ENCODE assay signal across 7 mouse cellular contexts in genomic region chr10:127514111-127514698, GRCm38 (mm10). TPM values are rescaled to one million over a fixed set of nuclear protein-coding genes. Genes with fewer than 3 reads are reported as not detected.
DNase-seq lines count a peak whose midpoint lies in the region; ATAC-seq lines count a peak whose summit lies in the region.

No protein-coding gene starts in this region.

- H3K36me3 ChIP-seq in megakaryocyte, embryonic 14.5 days (replicated peaks; ENCODE audit: low read length): peaks cover 30% of the 10 kb centered on the region
- H3K36me3 ChIP-seq in heart, embryonic 16.5 days (ENCODE audit: control insufficient read depth, insufficient read depth): peaks cover 17% of the 10 kb centered on the region
- H3K36me3 ChIP-seq in liver, embryonic 13.5 days: peaks cover 24% of the 10 kb centered on the region

- H3K9ac ChIP-seq in heart, embryonic 16.5 days (ENCODE audit: low read length): no peak overlapping the region
- H3K9ac ChIP-seq in liver, embryonic 13.5 days: peak overlapping the region; percentile 60

- 20% methylated on average over 13 of the region's 13 CpGs for WGBS in heart, embryonic 16.5 days
- WGBS in liver, embryonic 13.5 days (ENCODE audit: insufficient replicate concordance): 6% methylated on average over 13 of the region's 13 CpGs

- H3K4me1 ChIP-seq in megakaryocyte, embryonic 14.5 days: peaks cover 72% of the 10 kb centered on the region
- H3K4me1 ChIP-seq in heart, embryonic 16.5 days (ENCODE audit: control insufficient read depth, insufficient read depth, low read length): peaks cover 47% of the 10 kb centered on the region
- H3K4me1 ChIP-seq in liver, embryonic 13.5 days (replicated peaks): peaks cover 71% of the 10 kb centered on the region

- H3K9me3 ChIP-seq in megakaryocyte, embryonic 14.5 days: no peaks in the 10 kb centered on the region
- H3K9me3 ChIP-seq in heart, embryonic 16.5 days (replicated peaks; ENCODE audit: control insufficient read depth, low read length): no peaks in the 10 kb centered on the region
- H3K9me3 ChIP-seq in liver, embryonic 13.5 days (replicated peaks): no peaks in the 10 kb centered on the region

- H3K4me3 ChIP-seq in megakaryocyte, embryonic 14.5 days (replicated peaks): peak overlapping the region; percentile 89
- H3K4me3 ChIP-seq in heart, embryonic 16.5 days (ENCODE audit: low read length): peak overlapping the region; percentile 34; the same call in 1 of the 2 replicates
- H3K4me3 ChIP-seq in liver, embryonic 13.5 days (replicated peaks): peak overlapping the region; percentile 46

- ATAC-seq in megakaryocyte, adult 5-6 weeks (ENCODE audit: poor library complexity, severe bottlenecking): no peak
- ATAC-seq in heart, embryonic 16.5 days (replicated peaks; ENCODE audit: extremely low read depth, insufficient read depth, low FRiP score): no peak
- no peak for ATAC-seq in liver, embryonic 13.5 days (ENCODE audit: low read depth)
- no peak for ATAC-seq in monocyte, adult 5-6 weeks (replicated peaks; ENCODE audit: insufficient number of reproducible peaks, low FRiP score, low TSS enrichment, poor library complexity, severe bottlenecking)

- peaks cover 66% of the 10 kb centered on the region for H3K27me3 ChIP-seq in megakaryocyte, embryonic 14.5 days (replicated peaks)
- H3K27me3 ChIP-seq in heart, embryonic 16.5 days (ENCODE audit: control insufficient read depth, insufficient read depth, low read length): peaks cover 47% of the 10 kb centered on the region
- peaks cover 88% of the 10 kb centered on the region for H3K27me3 ChIP-seq in liver, embryonic 13.5 days

- H3K27ac ChIP-seq in heart, embryonic 16.5 days (ENCODE audit: low read length): no peak overlapping the region
- H3K27ac ChIP-seq in liver, embryonic 13.5 days: no peak overlapping the region

- DNase-seq in liver, embryonic 13.5 days: no peak
- DNase-seq in spleen, adult 12 weeks (ENCODE audit: low spot score): no peak
- no peak for DNase-seq in adrenal gland, adult 8-10 months

- peak overlapping the region; percentile 94 for H3K4me2 ChIP-seq in heart, embryonic 16.5 days (ENCODE audit: low read depth, low read length)
- peak overlapping the region; percentile 73 for H3K4me2 ChIP-seq in liver, embryonic 13.5 days

RNA-seq across cellular contexts. Expression of gene Ndufa4l2, which starts 0.6 kb away (rescaled TPM):
- polyA plus RNA-seq in megakaryocyte, embryonic 14.5 days (2012; ENCODE audit: insufficient read depth, low replicate concordance): 0.23 and 5.2 TPM in 2 replicates
- not detected in 2 replicates for total RNA-seq in megakaryocyte, adult 5-6 weeks (2015)
- not detected in 2 replicates for total RNA-seq in megakaryocyte, adult 5-6 weeks (2017)
- 59.8 and 72.0 TPM in 2 replicates for polyA plus RNA-seq in heart, embryonic 16.5 days (2015; fragmentation: Nextera tagmentation; extraction: Ambion mirVana)
- 1.9 and 2.8 TPM in 2 replicates for polyA plus RNA-seq in liver, embryonic 13.5 days (2015; fragmentation: Nextera tagmentation; extraction: Ambion mirVana)
- total RNA-seq in monocyte, adult 5-6 weeks (2017): not detected in 3 replicates
- 10 to 100 TPM; 42.4 to 64.4 (median 50.7) TPM for total RNA-seq in adrenal gland, adult 8-10 months (2022)

RNA-seq across cellular contexts. Expression of gene Shmt2, which starts 8.0 kb away (rescaled TPM):
- polyA plus RNA-seq in megakaryocyte, embryonic 14.5 days (2012; ENCODE audit: insufficient read depth, low replicate concordance): 143 and 168 TPM in 2 replicates
- 31.3 and 31.9 TPM in 2 replicates for total RNA-seq in megakaryocyte, adult 5-6 weeks (2015)
- 27.8 and 33.1 TPM in 2 replicates for total RNA-seq in megakaryocyte, adult 5-6 weeks (2017)
- polyA plus RNA-seq in heart, embryonic 16.5 days (2015; fragmentation: Nextera tagmentation; extraction: Ambion mirVana): 127 and 132 TPM in 2 replicates
- polyA plus RNA-seq in liver, embryonic 13.5 days (2015; fragmentation: Nextera tagmentation; extraction: Ambion mirVana): 133 and 142 TPM in 2 replicates
- total RNA-seq in monocyte, adult 5-6 weeks (2017): 7.9 to 28.8 TPM (median 11.5 TPM) in 3 replicates
- total RNA-seq in adrenal gland, adult 8-10 months (2022): 10 to 100 TPM; 45.3 to 56.0 (median 49.8) TPM

RNA-seq across cellular contexts. Expression of gene Stac3, which starts 12.7 kb away (rescaled TPM):
- 3.9 TPM in 1 of 2 replicates, not detected in the other for polyA plus RNA-seq in megakaryocyte, embryonic 14.5 days (2012; ENCODE audit: insufficient read depth, low replicate concordance)
- total RNA-seq in megakaryocyte, adult 5-6 weeks (2015): 1.2 TPM in 1 of 2 replicates, not detected in the other
- total RNA-seq in megakaryocyte, adult 5-6 weeks (2017): 0.40 TPM in 1 of 2 replicates, not detected in the other
- 0.46 and 0.84 TPM in 2 replicates for polyA plus RNA-seq in heart, embryonic 16.5 days (2015; fragmentation: Nextera tagmentation; extraction: Ambion mirVana)
- 0.17 and 0.47 TPM in 2 replicates for polyA plus RNA-seq in liver, embryonic 13.5 days (2015; fragmentation: Nextera tagmentation; extraction: Ambion mirVana)
- total RNA-seq in monocyte, adult 5-6 weeks (2017): 0.32 to 9.8 TPM (median 1.4 TPM) in 3 replicates
- 1 to 10 TPM in 3 of 4 experiments, under 1 TPM in 1; 0.87 to 4.6 (median 3.7) TPM for total RNA-seq in adrenal gland, adult 8-10 months (2022)

RNA-seq across cellular contexts. Expression of gene Nxph4, which starts 20.2 kb away (rescaled TPM):
- 0.32 TPM in 1 of 2 replicates, not detected in the other for polyA plus RNA-seq in megakaryocyte, embryonic 14.5 days (2012; ENCODE audit: insufficient read depth, low replicate concordance)
- not detected in 2 replicates for total RNA-seq in megakaryocyte, adult 5-6 weeks (2015)
- not detected in 2 replicates for total RNA-seq in megakaryocyte, adult 5-6 weeks (2017)
- 1.2 and 1.4 TPM in 2 replicates for polyA plus RNA-seq in heart, embryonic 16.5 days (2015; fragmentation: Nextera tagmentation; extraction: Ambion mirVana)
- 0.13 TPM in 2 replicates for polyA plus RNA-seq in liver, embryonic 13.5 days (2015; fragmentation: Nextera tagmentation; extraction: Ambion mirVana)
- not detected in 3 replicates for total RNA-seq in monocyte, adult 5-6 weeks (2017)
- 10 to 100 TPM in 3 of 4 experiments, 1 to 10 TPM in 1; 8.3 to 16.8 (median 13.2) TPM for total RNA-seq in adrenal gland, adult 8-10 months (2022)

Comparison
In these comparisons a context has a peak if more than half of its experiments do, and no peak if none do; other contexts are left out.
1. H3K4me3 ChIP-seq: peak in every context shown above with its lines; median percentile 89 in megakaryocyte, embryonic 14.5 days; 46 in liver, embryonic 13.5 days; 34 in heart, embryonic 16.5 days.
2. RNA of gene Ndufa4l2, which starts 0.6 kb away (total RNA-seq): 42.4 to 64.4 TPM in adrenal gland, adult 8-10 months; not detected in megakaryocyte, adult 5-6 weeks and not detected in monocyte, adult 5-6 weeks; every median in the first group is over 10 times any median in the second.